Mouse (Mus musculus) lung, embryonic 14.5 days (tissue): ENCODE measurements around the gene Rarres1. TPM values are rescaled to one million over a fixed set of nuclear protein-coding genes. Genes with fewer than 3 reads are reported as not detected.

Experiments
- ATAC-seq: fragments of 200-750 bp; cut with Nextera tagmentation; 2 replicates; pipeline ENCODE4 v1.8.0; 2017; ENCODE audit warnings: mild to moderate bottlenecking, moderate TSS enrichment, moderate library complexity; ENCODE audit not compliant: insufficient read depth
- DNase-seq: peaks from one replicate; pipeline ENCODE4 v3.0.0-alpha.2; 2015
- H3K27ac ChIP-seq: fragments of 300-500 bp; sonication (generic); 2 replicates; pipeline ENCODE4 v1.5.1; 2014; ENCODE audit warnings: low read depth, mild to moderate bottlenecking, moderate library complexity
- H3K27me3 ChIP-seq: fragments of 300-500 bp; sonication (generic); 2 replicates; pipeline ENCODE4 v1.6.1; 2014; ENCODE audit warnings: low read length, control low read depth; ENCODE audit not compliant: insufficient read depth
- H3K36me3 ChIP-seq: fragments of 300-500 bp; sonication (generic); 2 replicates; pipeline ENCODE4 v1.6.1; 2014; ENCODE audit warnings: control low read depth; ENCODE audit not compliant: insufficient read depth
- H3K4me1 ChIP-seq: fragments of 300-500 bp; sonication (generic); 2 replicates; pipeline ENCODE4 v1.6.1; 2014; ENCODE audit warnings: antibody characterized with exemption, control low read depth; ENCODE audit not compliant: insufficient read depth
- H3K4me2 ChIP-seq: fragments of 300-500 bp; sonication (generic); 2 replicates; pipeline ENCODE4 v1.6.1; 2014; ENCODE audit warnings: mild to moderate bottlenecking
- H3K4me3 ChIP-seq: fragments of 300-500 bp; sonication (generic); 2 replicates; pipeline ENCODE4 v1.5.1; 2014; ENCODE audit warnings: low read depth, low read length
- H3K9ac ChIP-seq: fragments of 300-500 bp; sonication (generic); 2 replicates; pipeline ENCODE4 v1.6.1; 2014
- H3K9me3 ChIP-seq: fragments of 300-500 bp; sonication (generic); 2 replicates; pipeline ENCODE4 v1.6.1; 2016; ENCODE audit warnings: low read depth, low read length, control low read depth
- CTCF ChIP-seq: IDR thresholded peaks from 2 replicates; pipeline ENCODE4 v1.5.1; 2016; ENCODE audit warnings: antibody characterized with exemption, low read depth
- WGBS: fragments of 180-500 bp; shearing (Covaris S2); extraction: QIAGEN DNeasy Blood & Tissue Kit; methylation state at CpG from one replicate; pipeline ENCODE4 v1.1.7; 2014; 5-methylcytosine and 5-hydroxymethylcytosine counted together
- polyA plus RNA-seq: library from polyadenylated mRNA; unstranded; fragments of >200 nt; fragmentation: Nextera tagmentation; extraction: Ambion mirVana; gene quantifications from 2 replicates; pipeline ENCODE4 v1.2.1, GENCODE M21; 2014

Rarres1 gene
- polyA plus RNA-seq, 1 experiment from 2014 or later, result 5.1 TPM

- Histone ChIP-seq H3K9me3 (no peaks in the 10 kb centered on the region), H3K27ac (no peak overlapping the region), H3K9ac (no peak overlapping the region), H3K4me2 (no peak overlapping the region), H3K4me3 (no peak overlapping the region), H3K4me1 (no peaks in the 10 kb centered on the region), H3K27me3 (no peaks in the 10 kb centered on the region), H3K36me3 (peaks cover 51% of the 10 kb centered on the region)
- DNase-seq, result no peak
- WGBS, result 92% methylated on average over 3 of the region's 3 CpGs
- no peak for TF ChIP-seq CTCF
- no peak for ATAC-seq
Observed at GRCm38 (mm10) chr3:67459881-67460280, 55.4 kb downstream of the Rarres1 start.

GRCm38 (mm10) chr3:67450601-67451210 is 64.6 kb downstream of the Rarres1 start:
- Histone ChIP-seq H3K27me3 (no peaks in the 10 kb centered on the region), H3K9me3 (no peaks in the 10 kb centered on the region), H3K36me3 (peaks cover 82% of the 10 kb centered on the region), H3K4me2 (no peak overlapping the region), H3K4me1 (no peaks in the 10 kb centered on the region), H3K4me3 (no peak overlapping the region), H3K9ac (no peak overlapping the region), H3K27ac (0 out of 2 replicates have a peak overlapping the region, but pooled peaks have one; percentile 52)
- DNase-seq (peak; percentile 66), ATAC-seq (peak; percentile 63)
- TF ChIP-seq CTCF, result no peak
- 69% methylated on average over 5 of the region's 5 CpGs for WGBS

DNA sequence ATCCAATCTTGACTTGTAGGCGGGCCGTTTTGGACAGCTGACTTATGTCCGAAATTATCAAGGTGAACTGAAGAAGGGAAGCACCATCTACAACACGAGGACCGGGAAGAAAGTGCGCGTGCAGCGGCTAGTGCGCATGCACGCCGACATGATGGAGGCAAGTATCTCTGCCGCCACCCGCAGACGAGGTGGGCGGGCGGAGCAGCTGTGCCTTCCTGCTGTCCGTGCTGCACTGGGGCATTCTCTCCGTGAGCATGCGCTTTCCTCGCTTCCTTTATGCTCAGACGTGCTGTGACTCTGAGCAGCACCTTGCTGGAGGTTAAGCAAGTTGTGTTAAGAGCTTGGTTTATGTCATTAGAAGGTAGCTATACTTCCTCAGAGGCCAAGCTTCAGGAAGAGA is 65.7 kb downstream of the Rarres1 start:
- no peak for TF ChIP-seq CTCF
- ATAC-seq, result no peak

GRCm38 (mm10) chr3:67447143-67447542 is 68.2 kb downstream of the Rarres1 start:
- TF ChIP-seq CTCF, result peak; percentile 27
- 86% methylated on average over 2 of the region's 2 CpGs for WGBS
- Histone ChIP-seq H3K27ac (no peak overlapping the region), H3K4me3 (no peak overlapping the region), H3K9me3 (no peaks in the 10 kb centered on the region), H3K36me3 (peaks cover 75% of the 10 kb centered on the region), H3K4me1 (no peaks in the 10 kb centered on the region), H3K4me2 (no peak overlapping the region), H3K9ac (no peak overlapping the region), H3K27me3 (no peaks in the 10 kb centered on the region)
- DNase-seq (peak; percentile 6), ATAC-seq (no peak)

More for the DNA sequence above, 65.7 kb downstream of the Rarres1 start:
- no peaks in the 10 kb centered on the region for H3K9me3 ChIP-seq
- H3K27me3 ChIP-seq, result no peaks in the 10 kb centered on the region
- peaks cover 82% of the 10 kb centered on the region for H3K36me3 ChIP-seq
- H3K9ac ChIP-seq, result no peak overlapping the region
- H3K4me3 ChIP-seq, result no peak overlapping the region
- DNase-seq, result peak; percentile 25
- peak overlapping the region; percentile 50; the same call in 1 of the 2 replicates for H3K27ac ChIP-seq
- H3K4me1 ChIP-seq, result no peaks in the 10 kb centered on the region
- H3K4me2 ChIP-seq, result no peak overlapping the region
- WGBS, result 87% methylated on average over 21 of the region's 21 CpGs

DNA sequence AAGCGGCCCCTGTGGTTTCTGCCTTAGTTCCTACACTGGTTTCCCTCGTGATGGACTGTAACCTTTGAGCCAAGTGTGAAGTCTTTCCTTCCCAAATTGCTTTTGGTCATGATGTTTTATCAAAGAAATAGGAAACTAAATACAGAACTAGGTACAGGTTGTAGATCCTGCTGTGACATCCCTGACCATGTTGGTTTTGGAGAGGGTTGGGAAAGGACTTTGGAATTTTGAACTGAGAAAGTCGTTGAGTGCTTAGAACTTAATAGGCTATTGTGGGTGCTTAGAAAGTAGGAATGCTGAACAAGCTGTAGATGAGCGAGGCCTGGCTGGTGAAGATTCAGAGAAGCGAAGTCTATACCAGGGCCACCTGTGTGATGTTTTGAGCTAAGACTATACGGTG is 81.3 kb downstream of the Rarres1 start:
- Histone ChIP-seq H3K9me3 (no peaks in the 10 kb centered on the region), H3K4me3 (no peak overlapping the region), H3K27ac (no peak overlapping the region), H3K4me1 (peaks cover 3% of the 10 kb centered on the region; the same call in 1 of the 2 replicates), H3K36me3 (peaks cover 61% of the 10 kb centered on the region), H3K4me2 (no peak overlapping the region), H3K9ac (no peak overlapping the region), H3K27me3 (no peaks in the 10 kb centered on the region)
- 89% methylated on average over 6 of the region's 6 CpGs for WGBS
- DNase-seq (no peak), ATAC-seq (no peak)
- TF ChIP-seq CTCF, result no peak

- Histone ChIP-seq H3K27me3 (no peaks in the 10 kb centered on the region), H3K27ac (peak within 1 kb of the TSS; percentile 30; the same call in 1 of the 2 replicates), H3K4me1 (peaks cover 3% of the 10 kb centered on the region; the same call in 1 of the 2 replicates), H3K9ac (peak within 1 kb of the TSS; percentile 85), H3K4me3 (peak within 1 kb of the TSS; percentile 94), H3K9me3 (no peaks in the 10 kb centered on the region), H3K36me3 (peaks cover 25% of the 10 kb centered on the region), H3K4me2 (peak within 1 kb of the TSS; percentile 77)
- TF ChIP-seq CTCF, result peak; percentile 92
- peak; percentile 90 for DNase-seq
- under 1% methylated on average over 24 of the region's 24 CpGs for WGBS
- ATAC-seq, result peak; percentile 98
Observed at GRCm38 (mm10) chr3:67429999-67430380, 85.3 kb downstream of the Rarres1 start, which contains the start of gene Gfm1. Gene Gfm1, plus strand, starts transcription at chr3:67430096.

GRCm38 (mm10) chr3:67429338-67429998 is 85.9 kb downstream of the Rarres1 start:
- Histone ChIP-seq H3K9ac (no peak overlapping the region; the same call in 1 of the 2 replicates), H3K4me2 (peak overlapping the region; percentile 77), H3K4me3 (peak overlapping the region; percentile 94), H3K27ac (no peak overlapping the region), H3K9me3 (no peaks in the 10 kb centered on the region), H3K27me3 (no peaks in the 10 kb centered on the region), H3K4me1 (peaks cover 3% of the 10 kb centered on the region; the same call in 1 of the 2 replicates), H3K36me3 (peaks cover 23% of the 10 kb centered on the region)
- 30% methylated on average over 8 of the region's 8 CpGs for WGBS
- TF ChIP-seq CTCF, result no peak
- ATAC-seq (peak; percentile 83; the same call in 1 of the 2 replicates), DNase-seq (no peak)

Other genes starting within 250 kb of the Rarres1 start
- gene Mlf1, start 141.4 kb downstream of the Rarres1 start, polyA plus RNA-seq, result 17.1 and 23.6 TPM in 2 replicates
- not detected in 2 replicates for gene Gm17402, start 140.4 kb downstream of the Rarres1 start, polyA plus RNA-seq
- gene Gfm1, start 85.4 kb downstream of the Rarres1 start, polyA plus RNA-seq, result 45.9 and 51.5 TPM in 2 replicates
- gene Lxn, start 51.6 kb downstream of the Rarres1 start, polyA plus RNA-seq, result 191 and 197 TPM in 2 replicates
- 54.4 and 54.8 TPM in 2 replicates for gene Mfsd1, start 67.2 kb upstream of the Rarres1 start, polyA plus RNA-seq